Mouse (Mus musculus): ENCODE measurements around the gene Rab6b.

DNA sequence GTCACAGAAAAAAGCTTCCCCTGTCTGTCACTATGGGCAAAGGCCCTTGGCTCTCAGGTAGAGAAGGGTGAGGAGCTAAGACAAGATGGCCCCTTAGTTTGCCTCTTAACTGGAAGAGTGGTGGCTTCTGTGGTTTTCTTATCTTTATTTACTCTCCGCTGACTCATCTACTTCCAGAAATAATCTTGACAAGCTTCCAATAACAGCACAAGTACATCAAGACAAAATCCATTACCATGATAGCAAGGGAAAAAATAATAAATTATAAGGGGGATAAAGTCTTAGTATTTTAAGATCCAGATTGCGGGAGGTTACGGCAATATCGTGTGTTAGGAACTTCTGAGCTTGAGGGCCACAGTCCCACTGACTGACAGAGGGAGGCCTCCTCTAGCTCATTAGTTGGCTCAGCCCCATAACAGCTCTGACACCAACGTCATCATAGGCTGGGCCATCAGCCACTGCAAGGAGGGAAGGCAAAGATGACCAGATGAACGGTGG is 33.3 kb upstream of the Rab6b start:
- TF ChIP-seq CTCF (IDR thresholded peaks at IDR 0.05; ENCODE audit: low read depth, low read length) (no peak), GATA1 (IDR thresholded peaks at IDR 0.05; ENCODE audit: borderline replicate concordance, low read length) (no peak), TAL1 (conservative IDR thresholded peaks at IDR 0.05; ENCODE audit: low read depth, low read length) (no peak), POLR2AphosphoS5 (IDR thresholded peaks at IDR 0.05; ENCODE audit: insufficient replicate concordance, low read depth, low read length) (no peak), GATA2 (IDR thresholded peaks at IDR 0.05; ENCODE audit: borderline replicate concordance, low read depth, low read length) (no peak)
